Mouse (Mus musculus): Measurements from ENCODE around the gene Rab25.

GRCm38 (mm10) chr3:88528646-88529045 lies 19.5 kb downstream of the Rab25 start:
- TF ChIP-seq USF2 (IDR thresholded peaks at IDR 0.05; ENCODE audit: borderline replicate concordance in 1 of 2, insufficient read depth in 1 of 2, low read depth in 1 of 2, low read length in 2 of 2) (no peak), TBP (IDR thresholded peaks at IDR 0.05; ENCODE audit: low read depth, low read length) (no peak), CTCF (IDR thresholded peaks at IDR 0.05 in 2 of 3, conservative IDR thresholded peaks at IDR 0.05 in 1 of 3; ENCODE audit: control insufficient read depth in 1 of 3, insufficient read depth in 1 of 3, low read depth in 2 of 3, low read length in 3 of 3, poor library complexity in 1 of 3, severe bottlenecking in 1 of 3) (no peak), SIN3A (IDR thresholded peaks at IDR 0.05; ENCODE audit: low read length) (no peak), ELF1 (IDR thresholded peaks at IDR 0.05; ENCODE audit: low read depth, low read length) (no peak), POLR2A (IDR thresholded peaks at IDR 0.05; ENCODE audit: control insufficient read depth in 1 of 2, insufficient read depth in 1 of 2, low read depth in 1 of 2, low read length in 2 of 2, poor library complexity in 1 of 2) (no peak), ZMIZ1 (IDR thresholded peaks at IDR 0.05; ENCODE audit: low read depth, low read length) (no peak)
